Mouse (Mus musculus): Measurements from ENCODE around the gene Fcho1. TPM values are rescaled to one million over a fixed set of nuclear protein-coding genes. Genes with fewer than 3 reads are reported as not detected.
"Not testable (repeated sequence)": the region's sequence is repeated elsewhere in the genome, so short reads cannot be mapped to it uniquely, and the experiment has no call there.

Fcho1 gene
- total and polyA plus RNA-seq, 3 experiments: 7.6 to 27.3 (median 14.0) TPM

GRCm38 (mm10) chr8:71709134-71709799 lies 16.2 kb downstream of the Fcho1 start:
- TF ChIP-seq GATA1 (IDR thresholded peaks at IDR 0.05; ENCODE audit: borderline replicate concordance, low read length): no peak
- no peak for TF ChIP-seq TAL1 (conservative IDR thresholded peaks at IDR 0.05; ENCODE audit: low read depth, low read length)
- TF ChIP-seq GATA2 (IDR thresholded peaks at IDR 0.05; ENCODE audit: borderline replicate concordance, low read depth, low read length): no peak
- TF ChIP-seq CTCF (IDR thresholded peaks at IDR 0.05; ENCODE audit: low read depth, low read length): no peak
- TF ChIP-seq POLR2AphosphoS5 (IDR thresholded peaks at IDR 0.05; ENCODE audit: insufficient replicate concordance, low read depth, low read length): no peak
- peaks cover 58% of the 10 kb centered on the region for H3K36me3 ChIP-seq (replicated peaks)
- no peak overlapping the region; the same call in 1 of the 2 replicates for H3K4me3 ChIP-seq (ENCODE audit: low read depth, low read length)
- DNase-seq (ENCODE audit: low spot score): no peak
- H3K27me3 ChIP-seq (ENCODE audit: insufficient read depth, low read length): peaks cover 8% of the 10 kb centered on the region; the same call in 1 of the 2 replicates
- ATAC-seq (ENCODE audit: extremely low read depth, insufficient number of reproducible peaks, low FRiP score, poor library complexity, severe bottlenecking): no peak
- no peaks in the 10 kb centered on the region for H3K9me3 ChIP-seq (replicated peaks)
- H3K4me1 ChIP-seq (ENCODE audit: insufficient read depth, low read depth, low read length): peaks cover 5% of the 10 kb centered on the region; the same call in 1 of the 2 replicates

GRCm38 (mm10) chr8:71707874-71708273 lies 17.6 kb downstream of the Fcho1 start:
- H3K9me3 ChIP-seq (replicated peaks): no peaks in the 10 kb centered on the region
- DNase-seq (ENCODE audit: low spot score) (peak; percentile 32), ATAC-seq (ENCODE audit: extremely low read depth, insufficient number of reproducible peaks, low FRiP score, poor library complexity, severe bottlenecking) (no peak)
- TF ChIP-seq GATA2 (IDR thresholded peaks at IDR 0.05; ENCODE audit: borderline replicate concordance, low read depth, low read length) (no peak), POLR2AphosphoS5 (IDR thresholded peaks at IDR 0.05; ENCODE audit: insufficient replicate concordance, low read depth, low read length) (no peak), CTCF (IDR thresholded peaks at IDR 0.05; ENCODE audit: low read depth, low read length) (peak; percentile 66), GATA1 (IDR thresholded peaks at IDR 0.05; ENCODE audit: borderline replicate concordance, low read length) (no peak)
- peaks cover 44% of the 10 kb centered on the region for H3K36me3 ChIP-seq (replicated peaks)
- H3K4me3 ChIP-seq (ENCODE audit: low read depth, low read length): no peak overlapping the region
- peaks cover 9% of the 10 kb centered on the region; the same call in 1 of the 2 replicates for H3K27me3 ChIP-seq (ENCODE audit: insufficient read depth, low read length)
- H3K4me1 ChIP-seq (ENCODE audit: insufficient read depth, low read depth, low read length): peaks cover 7% of the 10 kb centered on the region

DNA sequence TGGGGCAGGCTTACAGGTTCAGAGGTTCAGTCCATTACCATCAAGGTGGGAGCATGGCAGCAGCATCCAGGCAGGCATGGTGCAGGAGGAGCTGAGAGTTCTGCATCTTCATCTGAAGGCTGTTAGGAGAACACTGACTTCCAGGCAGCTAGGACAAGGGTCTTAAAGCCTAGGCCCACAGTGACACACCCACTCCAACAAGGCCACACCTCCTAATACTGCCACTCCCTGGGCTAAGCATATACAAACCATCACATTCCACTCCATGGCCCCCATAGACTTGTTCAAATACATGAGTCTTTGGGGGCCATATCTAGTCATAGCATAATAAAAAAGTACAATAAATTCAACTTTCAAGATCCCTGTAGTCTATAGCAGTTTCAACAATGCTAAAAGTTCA lies 22.1 kb downstream of the Fcho1 start:
- H3K4me3 ChIP-seq (ENCODE audit: low read depth, low read length); DNase-seq (ENCODE audit: low spot score); H3K9me3 ChIP-seq (replicated peaks); H3K4me1 ChIP-seq (ENCODE audit: insufficient read depth, low read depth, low read length); H3K36me3 ChIP-seq (replicated peaks); ATAC-seq (ENCODE audit: extremely low read depth, insufficient number of reproducible peaks, low FRiP score, poor library complexity, severe bottlenecking): not testable (repeated sequence)
- H3K27me3 ChIP-seq (ENCODE audit: insufficient read depth, low read length): peaks cover 20% of the 10 kb centered on the region; the same call in 1 of the 2 replicates

DNA sequence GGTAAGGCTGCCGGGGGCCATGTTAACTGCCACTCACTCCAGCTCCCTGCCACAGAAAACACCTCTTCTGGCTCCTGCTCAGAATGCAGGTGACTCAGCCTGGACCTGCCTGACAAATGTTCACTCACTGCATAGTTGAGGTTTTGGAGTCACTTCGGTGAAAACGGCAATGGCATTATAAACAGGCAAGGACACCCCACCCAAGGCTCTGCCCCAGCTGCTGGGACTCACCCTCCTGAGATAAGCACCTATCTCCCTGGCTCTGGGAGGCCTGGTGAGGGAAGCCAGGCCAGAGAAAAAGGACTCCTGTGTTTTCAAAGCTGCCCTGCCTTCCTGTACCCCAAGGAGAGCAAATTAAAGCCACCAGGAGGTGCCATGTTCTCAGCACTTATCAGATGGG lies 22.6 kb downstream of the Fcho1 start:
- Histone ChIP-seq H3K9me3 (replicated peaks) (no peaks in the 10 kb centered on the region), H3K36me3 (replicated peaks) (no peaks in the 10 kb centered on the region), H3K4me3 (ENCODE audit: low read depth, low read length) (no peak overlapping the region), H3K4me1 (ENCODE audit: insufficient read depth, low read depth, low read length) (peaks cover 9% of the 10 kb centered on the region), H3K27me3 (ENCODE audit: insufficient read depth, low read length) (peaks cover 20% of the 10 kb centered on the region; the same call in 1 of the 2 replicates)
- no peak for DNase-seq (ENCODE audit: low spot score)
- TF ChIP-seq TAL1 (conservative IDR thresholded peaks at IDR 0.05; ENCODE audit: low read depth, low read length) (no peak), POLR2AphosphoS5 (IDR thresholded peaks at IDR 0.05; ENCODE audit: insufficient replicate concordance, low read depth, low read length) (no peak), GATA1 (IDR thresholded peaks at IDR 0.05; ENCODE audit: borderline replicate concordance, low read length) (no peak), CTCF (IDR thresholded peaks at IDR 0.05; ENCODE audit: low read depth, low read length) (no peak), GATA2 (IDR thresholded peaks at IDR 0.05; ENCODE audit: borderline replicate concordance, low read depth, low read length) (no peak)
- ATAC-seq (ENCODE audit: extremely low read depth, insufficient number of reproducible peaks, low FRiP score, poor library complexity, severe bottlenecking): no peak

DNA sequence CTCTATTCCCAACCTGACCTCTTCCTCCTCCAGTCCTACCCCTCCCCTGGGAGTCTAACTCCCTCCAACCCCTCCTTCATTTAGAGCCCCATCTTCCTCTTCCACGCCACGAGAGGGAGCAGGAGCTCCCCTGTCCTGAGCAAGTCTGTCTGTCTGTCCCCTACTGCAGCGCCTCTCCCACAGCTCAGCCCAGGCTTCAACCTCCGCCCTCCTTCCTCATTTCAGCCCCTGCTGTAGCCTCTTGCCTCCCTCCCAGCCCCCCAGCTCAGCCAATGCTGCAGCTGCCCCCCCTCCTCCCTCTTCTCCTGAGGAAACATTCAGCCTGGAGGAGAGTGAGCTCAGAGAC lies 23.5 kb downstream of the Fcho1 start:
- no peaks in the 10 kb centered on the region for H3K9me3 ChIP-seq (replicated peaks)
- no peak overlapping the region for H3K4me3 ChIP-seq (ENCODE audit: low read depth, low read length)
- peaks cover 18% of the 10 kb centered on the region; the same call in 1 of the 2 replicates for H3K27me3 ChIP-seq (ENCODE audit: insufficient read depth, low read length)
- no peaks in the 10 kb centered on the region for H3K36me3 ChIP-seq (replicated peaks)
- TF ChIP-seq POLR2AphosphoS5 (IDR thresholded peaks at IDR 0.05; ENCODE audit: insufficient replicate concordance, low read depth, low read length) (no peak), GATA2 (IDR thresholded peaks at IDR 0.05; ENCODE audit: borderline replicate concordance, low read depth, low read length) (no peak), GATA1 (IDR thresholded peaks at IDR 0.05; ENCODE audit: borderline replicate concordance, low read length) (no peak), TAL1 (conservative IDR thresholded peaks at IDR 0.05; ENCODE audit: low read depth, low read length) (no peak), CTCF (IDR thresholded peaks at IDR 0.05; ENCODE audit: low read depth, low read length) (no peak)
- peaks cover 9% of the 10 kb centered on the region for H3K4me1 ChIP-seq (ENCODE audit: insufficient read depth, low read depth, low read length)
- ATAC-seq (ENCODE audit: extremely low read depth, insufficient number of reproducible peaks, low FRiP score, poor library complexity, severe bottlenecking) (no peak), DNase-seq (ENCODE audit: low spot score) (no peak)

DNA sequence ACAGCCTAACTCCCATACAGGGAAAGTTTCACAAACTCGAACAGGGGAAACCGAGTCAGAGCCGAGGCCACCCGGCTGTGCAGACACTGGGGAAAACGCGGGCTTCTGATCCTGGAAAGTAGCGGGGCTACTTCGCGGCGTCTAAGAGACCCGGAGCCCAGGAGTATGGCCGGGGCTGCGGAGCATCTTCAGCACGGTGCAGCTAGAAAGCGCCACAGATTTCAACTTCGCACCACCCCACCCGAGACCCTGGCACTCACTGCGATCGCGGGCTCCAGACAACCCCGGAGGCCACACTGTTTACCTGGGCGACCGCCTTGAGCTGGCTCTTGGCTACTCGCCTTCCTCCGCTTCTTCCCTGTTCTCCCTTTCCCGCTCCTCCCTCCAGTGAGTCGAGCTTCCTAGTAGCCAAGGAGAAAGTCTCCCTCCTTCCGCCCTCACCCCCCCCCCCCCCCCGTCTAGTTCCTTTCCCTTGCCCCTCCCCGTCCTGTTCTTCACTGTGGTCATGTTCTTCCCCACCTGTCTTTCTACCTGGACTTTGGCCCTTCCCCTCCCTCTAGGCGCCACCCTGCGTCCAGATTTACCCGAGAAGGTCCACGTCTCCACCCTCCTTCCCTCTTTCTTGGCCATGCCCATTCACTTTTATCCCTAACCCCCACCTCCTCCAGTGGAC lies 24.0 kb downstream of the Fcho1 start, which contains the start of gene B3gnt3:
TSS of gene B3gnt3 (minus strand) at position 376 of the 673 bp plus-strand sequence.
- H3K4me3 ChIP-seq (ENCODE audit: low read depth, low read length): no peak within 1 kb of the TSS
- ATAC-seq (ENCODE audit: extremely low read depth, insufficient number of reproducible peaks, low FRiP score, poor library complexity, severe bottlenecking): no peak
- peaks cover 17% of the 10 kb centered on the region; the same call in 1 of the 2 replicates for H3K27me3 ChIP-seq (ENCODE audit: insufficient read depth, low read length)
- no peak for DNase-seq (ENCODE audit: low spot score)
- peaks cover 9% of the 10 kb centered on the region for H3K4me1 ChIP-seq (ENCODE audit: insufficient read depth, low read depth, low read length)
- TF ChIP-seq GATA1 (IDR thresholded peaks at IDR 0.05; ENCODE audit: borderline replicate concordance, low read length) (no peak), CTCF (IDR thresholded peaks at IDR 0.05; ENCODE audit: low read depth, low read length) (no peak), TAL1 (conservative IDR thresholded peaks at IDR 0.05; ENCODE audit: low read depth, low read length) (no peak), GATA2 (IDR thresholded peaks at IDR 0.05; ENCODE audit: borderline replicate concordance, low read depth, low read length) (no peak), POLR2AphosphoS5 (IDR thresholded peaks at IDR 0.05; ENCODE audit: insufficient replicate concordance, low read depth, low read length) (no peak)
- no peaks in the 10 kb centered on the region for H3K9me3 ChIP-seq (replicated peaks)
- H3K36me3 ChIP-seq (replicated peaks): no peaks in the 10 kb centered on the region

Data from G1E (cell line).